Mouse (Mus musculus): ENCODE results near the gene 1810043G02Rik.
"Not testable (repeated sequence)": the region's sequence is repeated elsewhere in the genome, so short reads cannot be mapped to it uniquely, and the experiment has no call there.

1810043G02Rik gene

DNA sequence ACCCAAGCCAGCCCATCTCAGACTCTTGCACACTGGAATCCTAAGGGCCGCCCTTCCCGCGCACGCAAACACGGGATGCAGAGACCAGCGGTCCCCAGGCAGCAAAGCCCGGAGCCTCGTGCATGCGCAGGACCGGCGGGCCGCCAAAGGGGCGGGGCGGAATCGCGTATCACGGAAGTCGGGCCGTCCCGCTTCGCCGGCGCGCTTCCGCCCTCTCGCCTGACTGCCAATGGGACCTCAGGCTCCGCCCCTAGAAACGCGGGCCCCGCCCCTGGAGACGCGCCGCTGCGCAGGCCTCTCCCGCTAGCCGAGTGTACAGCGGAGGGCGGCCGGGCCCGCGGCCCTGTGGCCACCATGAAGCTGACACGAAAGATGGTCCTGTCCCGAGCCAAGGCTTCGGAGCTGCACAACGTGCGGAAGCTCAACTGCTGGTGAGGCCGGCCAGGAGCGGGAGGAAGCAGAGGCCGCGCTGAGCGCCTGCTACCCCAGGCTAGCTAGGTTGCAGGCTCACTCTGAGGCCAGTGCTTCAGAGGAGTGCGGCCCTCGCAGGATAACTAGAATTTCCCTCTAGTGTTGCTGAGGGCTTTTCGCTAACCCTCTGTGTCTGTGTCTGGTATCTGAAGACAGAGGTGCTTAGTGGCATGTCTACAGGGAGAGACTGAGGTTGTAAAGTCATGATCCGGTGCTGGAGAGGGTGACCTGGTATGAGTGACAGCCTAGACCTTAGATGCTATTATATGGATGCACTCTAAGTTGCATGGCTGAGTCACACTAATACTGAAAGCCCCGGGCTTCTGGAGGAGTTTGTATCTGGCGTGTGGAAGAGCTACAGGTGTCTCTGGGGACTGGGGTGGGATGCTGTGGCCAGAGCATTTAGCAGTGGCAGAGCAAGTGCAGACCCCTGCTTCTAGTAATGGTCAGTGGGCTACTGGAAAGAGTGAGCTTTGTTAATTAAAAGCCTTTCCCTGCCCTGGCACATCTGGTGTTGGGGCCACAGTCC is at the start of gene 1810043G02Rik:
Gene 1810043G02Rik (plus strand): TSS at position 174 of the 1,000 bp plus-strand sequence.
- DNase-seq (ENCODE audit: low spot score) = peak; percentile 97

DNA sequence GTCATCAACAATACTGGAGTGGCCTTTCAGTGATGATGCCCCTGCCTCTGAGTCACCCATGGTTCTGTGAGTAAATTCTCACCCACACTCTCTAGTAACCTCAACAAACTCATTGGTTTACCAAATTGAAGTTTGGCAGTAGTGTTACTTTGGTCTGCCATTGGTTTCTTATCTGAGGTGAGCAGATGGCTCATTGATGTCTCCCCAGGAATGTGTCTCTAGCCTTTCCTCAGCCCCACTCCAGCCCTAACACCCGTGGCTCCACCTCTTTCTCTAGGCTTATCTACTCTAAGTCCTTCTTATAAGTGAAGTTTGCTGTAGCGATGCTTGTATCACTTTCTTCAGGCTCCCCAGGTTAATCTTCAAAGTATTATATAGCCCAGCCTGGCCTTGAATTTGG is 38.6 kb upstream of the 1810043G02Rik start:
- DNase-seq (ENCODE audit: low spot score) = no peak

DNA sequence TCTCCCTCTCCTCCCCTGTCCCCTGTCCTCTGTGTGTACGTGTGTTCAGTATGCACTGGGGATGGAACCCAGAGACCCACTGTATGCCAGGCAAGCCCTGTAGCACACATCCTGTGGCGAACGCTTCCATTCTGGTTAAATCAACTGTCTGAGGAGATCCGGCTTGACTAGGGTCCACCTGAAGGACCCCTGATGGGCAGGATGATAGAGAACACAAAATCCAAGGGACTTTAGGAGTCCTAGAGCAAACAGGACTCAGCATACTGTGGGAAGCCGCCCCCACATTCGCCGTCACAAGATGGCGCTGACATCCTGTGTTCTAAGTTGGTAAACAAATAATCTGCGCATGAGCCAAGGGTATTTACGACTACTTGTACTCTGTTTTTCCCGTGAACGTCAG is 27.9 kb upstream of the 1810043G02Rik start:
- DNase-seq (ENCODE audit: low spot score) = not testable (repeated sequence)

DNA sequence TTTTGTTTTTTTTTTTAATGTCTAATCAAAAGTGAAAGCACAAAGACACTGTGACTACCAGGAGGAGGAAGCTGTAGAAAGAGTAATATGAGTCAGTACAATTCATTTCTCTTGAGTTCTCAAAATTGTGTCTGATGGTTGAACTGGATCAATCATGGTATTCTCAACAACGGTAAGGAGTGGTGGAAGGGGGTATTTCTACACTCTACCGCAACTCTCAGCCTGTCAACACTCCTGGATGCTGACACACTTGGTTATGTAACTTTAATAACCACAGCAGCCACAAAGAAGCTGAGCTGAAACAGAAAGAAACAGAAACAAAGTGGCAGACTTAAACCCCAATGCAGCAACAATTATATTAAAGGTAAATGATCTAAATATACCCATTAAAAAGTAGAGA is 15.6 kb upstream of the 1810043G02Rik start:
- DNase-seq (ENCODE audit: low spot score) = no peak

DNA sequence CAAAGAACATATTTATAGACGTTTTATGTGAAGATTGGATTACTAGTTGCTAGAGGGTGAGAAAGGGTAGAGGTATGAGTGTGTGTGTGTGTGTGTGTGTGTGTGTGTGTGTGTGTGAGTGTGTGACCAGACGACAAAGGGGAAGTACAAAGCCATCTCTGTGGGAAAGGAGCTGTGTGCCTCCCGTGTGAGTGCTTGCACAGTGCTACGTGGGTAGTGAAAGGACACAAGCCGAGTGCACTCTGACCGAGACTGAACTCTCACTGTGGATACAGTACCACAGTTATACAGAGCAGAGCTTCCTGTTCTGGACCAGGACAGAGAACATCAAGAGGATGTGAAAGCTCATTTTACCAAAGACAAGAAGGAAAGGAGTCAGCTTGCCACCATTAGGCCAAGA is 14.4 kb upstream of the 1810043G02Rik start:
- DNase-seq (ENCODE audit: low spot score) = no peak

DNA sequence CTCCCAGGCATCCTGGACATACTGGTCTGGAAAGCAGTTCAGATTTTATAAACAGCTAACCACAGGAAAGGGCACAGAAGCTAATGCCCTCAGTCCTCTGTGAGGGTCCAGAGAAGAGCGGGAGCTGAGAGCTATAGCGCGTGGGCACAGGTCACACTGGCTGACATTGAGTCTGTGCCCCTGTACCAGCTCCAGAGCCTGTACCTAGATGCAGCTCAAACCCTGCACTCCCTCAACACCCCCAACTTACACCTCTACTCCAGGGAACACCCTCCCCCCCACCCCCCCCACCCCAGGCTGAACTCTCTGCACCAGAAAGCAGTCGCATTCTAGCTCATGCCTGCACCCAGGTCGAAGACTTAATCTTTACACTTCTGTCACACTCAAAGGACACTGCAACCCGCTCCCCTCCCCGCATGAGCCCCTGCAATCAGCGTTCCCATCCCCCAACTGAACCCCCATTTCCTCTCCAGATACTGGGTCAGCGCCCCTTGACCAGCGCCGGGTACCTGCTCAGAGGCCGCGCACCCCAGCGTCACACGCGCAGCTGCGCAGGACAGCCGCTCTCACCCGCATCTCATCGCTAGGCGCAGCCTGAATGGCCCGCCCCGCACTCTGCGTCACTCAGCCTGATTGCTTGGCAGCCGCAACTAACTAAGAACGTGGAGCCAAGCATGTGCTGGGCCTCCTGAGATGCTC is 8.9 kb upstream of the 1810043G02Rik start:
- no peak for DNase-seq (ENCODE audit: low spot score)

DNA sequence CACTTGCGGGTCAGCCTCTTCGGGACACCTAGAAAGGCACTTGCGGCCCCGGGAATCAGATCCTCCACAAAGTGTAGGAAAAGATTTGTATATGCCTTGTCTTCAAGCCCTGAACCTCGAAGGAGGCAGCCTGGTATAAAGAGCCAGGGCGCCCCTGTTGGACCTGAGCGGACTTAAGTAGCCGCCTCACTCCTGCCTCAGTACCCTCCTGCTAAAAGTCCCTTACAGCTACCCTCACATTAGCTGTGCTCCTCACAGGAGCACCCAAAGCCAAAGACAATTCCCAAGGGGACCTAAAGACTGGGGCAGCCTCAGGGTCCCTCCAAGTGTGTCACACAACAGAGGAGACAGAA is 8.4 kb upstream of the 1810043G02Rik start:
- no peak for DNase-seq (ENCODE audit: low spot score)

DNA sequence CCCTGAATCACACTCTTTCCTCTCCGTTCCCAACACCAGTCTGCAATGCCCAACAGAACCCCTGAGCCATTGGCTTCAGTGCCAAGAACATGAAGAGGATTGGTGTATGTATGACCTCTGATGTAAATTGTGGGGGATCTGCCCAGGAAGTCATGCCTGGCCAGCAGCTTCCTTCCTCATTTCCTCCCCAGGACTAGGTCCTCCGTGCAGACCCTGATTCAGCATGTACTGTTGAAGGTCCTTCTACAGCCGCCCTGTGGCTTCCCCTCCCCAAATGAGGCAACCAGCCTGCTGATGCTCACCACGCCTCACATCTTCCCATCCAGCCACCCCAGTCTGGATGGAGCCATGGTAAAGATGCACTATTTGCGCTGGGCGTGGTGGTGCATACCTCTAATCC is 7.8 kb upstream of the 1810043G02Rik start, which contains the start of gene Trpm2:
Gene Trpm2 (minus strand): TSS at position 83 of the 400 bp plus-strand sequence.
- no peak for DNase-seq (ENCODE audit: low spot score)

DNA sequence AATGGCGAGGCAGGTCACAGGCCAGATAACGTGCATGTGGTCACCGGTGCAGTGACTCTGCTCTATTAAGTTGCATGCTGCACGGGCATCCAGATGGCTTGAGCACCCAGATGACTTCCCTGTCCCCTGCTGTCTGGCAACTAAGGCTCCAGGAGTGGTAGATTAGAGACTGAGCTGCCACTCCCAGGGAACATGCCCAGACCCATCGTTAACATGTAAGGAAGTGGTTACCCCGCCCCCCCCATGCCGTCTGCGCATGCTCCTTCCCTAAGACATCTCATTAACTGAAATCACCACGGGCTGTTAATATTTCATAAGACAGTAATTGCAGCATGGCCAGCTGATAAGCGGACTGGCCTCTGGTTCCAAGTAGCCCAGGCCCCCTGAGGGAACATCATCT is 7.1 kb upstream of the 1810043G02Rik start:
- no peak for DNase-seq (ENCODE audit: low spot score)

DNA sequence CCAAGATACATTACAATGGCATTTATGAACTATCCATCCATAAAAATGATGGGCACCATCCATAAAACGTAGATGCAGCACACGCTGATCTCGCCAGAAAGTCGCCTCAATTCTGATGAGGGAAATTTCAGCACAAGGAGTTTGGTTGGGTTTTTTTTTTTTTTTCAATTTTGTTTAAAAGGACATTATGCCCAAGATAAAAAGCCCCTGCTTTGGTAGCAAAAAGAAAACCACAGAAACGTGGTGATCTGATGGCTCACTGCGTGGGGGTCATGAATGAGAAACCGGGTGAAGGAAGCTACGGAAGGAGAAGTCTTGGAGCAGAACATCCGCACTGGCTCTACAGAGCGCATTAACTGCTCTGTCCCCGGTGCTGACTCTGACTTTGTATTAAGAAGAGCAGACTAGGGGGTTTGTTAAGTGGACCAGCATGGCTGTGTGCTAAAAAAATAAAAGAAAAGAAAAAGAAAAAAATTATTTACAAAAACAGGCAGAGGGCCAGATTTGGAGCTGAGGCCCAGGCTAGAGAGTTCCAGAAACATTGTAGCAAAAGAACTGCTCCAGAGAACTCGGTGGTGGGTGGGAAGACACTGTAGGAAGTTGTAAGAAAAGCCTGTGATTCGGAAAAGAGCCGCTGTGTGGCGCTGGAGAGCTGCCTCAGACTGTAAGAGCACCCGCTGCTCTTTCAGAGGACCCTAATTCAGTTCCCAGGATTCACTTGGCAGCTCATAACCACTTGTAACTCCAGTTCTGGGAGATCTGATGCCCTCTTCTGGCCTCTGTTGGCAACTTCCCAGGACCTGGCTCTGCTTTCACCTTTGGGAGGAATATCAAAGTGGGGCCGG is 6.4 kb upstream of the 1810043G02Rik start:
- DNase-seq (ENCODE audit: low spot score) = no peak

DNA sequence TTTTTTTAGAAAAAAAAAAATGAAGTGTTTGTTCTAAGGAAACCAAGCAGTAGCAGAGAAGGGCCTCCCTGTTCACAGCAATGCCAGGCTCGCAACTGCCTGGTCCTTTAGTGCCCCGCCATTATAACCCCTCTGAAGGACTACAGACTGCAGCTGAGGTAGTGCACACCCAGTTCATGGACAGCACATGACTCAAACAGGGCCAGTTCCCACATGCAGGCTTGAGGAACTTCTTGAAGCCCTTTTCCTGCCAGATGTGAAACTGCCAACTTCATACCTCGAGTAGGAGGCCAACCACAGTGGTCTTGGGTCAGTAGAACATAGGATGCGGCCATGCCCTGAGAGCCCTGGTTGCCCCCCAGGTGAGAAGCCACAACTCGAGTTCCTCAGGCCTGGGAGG is 4.0 kb upstream of the 1810043G02Rik start:
- no peak for DNase-seq (ENCODE audit: low spot score)

DNA sequence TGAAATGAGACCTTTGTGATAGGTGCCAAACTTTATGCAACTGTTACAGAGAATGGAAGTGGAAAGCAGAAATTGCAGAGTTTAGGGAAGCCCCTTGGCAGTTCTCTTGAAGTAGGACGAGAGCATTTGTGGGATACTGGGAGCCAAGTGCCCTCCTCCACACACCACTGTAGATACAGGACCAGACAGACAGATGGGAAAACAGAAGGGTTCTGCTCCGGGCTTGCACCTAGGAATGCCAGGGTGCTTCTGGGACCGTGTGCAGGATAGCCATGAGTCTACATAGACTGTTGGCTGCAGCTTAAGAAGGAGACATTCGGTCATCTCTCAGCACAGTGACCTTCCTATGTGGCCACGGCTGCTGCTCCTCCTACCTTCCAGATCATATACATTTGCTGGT is 3.5 kb upstream of the 1810043G02Rik start:
- DNase-seq (ENCODE audit: low spot score) = no peak

DNA sequence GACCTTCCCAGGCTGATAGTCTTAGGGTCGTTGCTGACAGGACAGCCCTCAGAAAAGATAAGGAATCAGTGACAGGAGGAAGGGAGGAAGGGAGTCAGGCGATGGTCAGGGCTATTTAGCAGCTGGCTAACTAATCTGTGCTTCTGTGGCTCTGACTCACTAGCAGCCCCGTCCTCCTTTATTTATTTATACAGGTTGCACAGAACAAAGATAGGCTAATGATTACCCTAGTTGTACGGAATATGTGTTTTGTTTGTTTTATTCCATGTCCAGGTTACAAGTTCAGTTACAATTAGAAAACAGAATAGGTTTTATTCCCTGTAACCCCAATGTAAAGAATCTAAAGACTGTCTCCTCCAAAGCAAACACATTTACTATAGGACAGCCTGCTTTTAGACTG is 2.7 kb upstream of the 1810043G02Rik start:
- no peak for DNase-seq (ENCODE audit: low spot score)

DNA sequence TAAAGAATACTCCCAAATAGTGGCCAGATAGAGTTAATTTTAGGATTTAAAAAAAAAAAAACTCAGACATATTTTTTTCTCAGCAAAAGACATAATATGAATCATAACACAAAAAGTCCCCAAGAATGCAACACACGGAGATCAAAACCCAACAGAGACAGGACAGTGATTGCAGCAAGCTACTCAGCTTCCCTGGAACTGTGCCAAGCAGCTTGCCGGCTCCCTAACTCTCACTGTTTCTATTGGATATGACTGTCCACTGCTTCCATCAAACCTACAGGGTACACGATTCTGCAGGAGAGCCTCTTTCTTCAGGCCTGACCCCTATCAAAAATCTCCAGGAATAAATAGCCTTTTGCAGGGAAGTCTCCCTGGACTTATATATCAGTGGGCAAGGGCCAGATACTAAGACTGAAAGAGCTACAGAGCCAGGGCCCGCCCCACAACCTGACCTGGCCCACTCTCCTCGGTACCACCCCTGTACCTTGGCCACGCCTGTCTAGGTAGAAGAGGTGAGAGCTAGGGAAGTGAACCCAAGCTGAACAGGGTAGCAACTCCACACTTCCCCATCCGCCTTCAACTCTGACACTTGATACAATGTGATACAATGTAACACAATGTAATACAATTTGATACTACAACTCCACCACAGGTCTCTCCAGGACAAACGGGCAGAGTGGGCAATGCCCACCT is 1.7 kb upstream of the 1810043G02Rik start:
- DNase-seq (ENCODE audit: low spot score) = no peak

DNA sequence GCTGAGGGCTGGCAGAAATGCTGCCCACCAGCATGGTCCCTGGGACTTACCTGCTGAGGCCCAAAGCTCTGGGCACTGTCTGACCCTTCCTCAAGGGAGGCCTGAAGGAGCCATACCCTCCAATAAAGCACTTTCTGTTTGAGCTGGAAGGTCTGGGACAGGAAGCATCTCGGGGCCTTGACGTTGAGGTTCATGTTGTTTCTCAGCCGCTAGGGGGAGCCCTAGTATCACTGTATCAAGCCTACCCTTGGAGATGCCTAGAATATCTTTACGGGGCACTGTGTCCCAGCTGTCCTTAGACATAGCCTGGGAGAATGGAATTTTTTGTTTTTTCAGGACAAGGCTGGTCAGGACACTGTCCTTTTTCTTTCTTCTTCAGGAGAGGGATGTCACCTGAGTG is 6.3 kb downstream of the 1810043G02Rik start:
- peak; percentile 66 for DNase-seq (ENCODE audit: low spot score)

DNA sequence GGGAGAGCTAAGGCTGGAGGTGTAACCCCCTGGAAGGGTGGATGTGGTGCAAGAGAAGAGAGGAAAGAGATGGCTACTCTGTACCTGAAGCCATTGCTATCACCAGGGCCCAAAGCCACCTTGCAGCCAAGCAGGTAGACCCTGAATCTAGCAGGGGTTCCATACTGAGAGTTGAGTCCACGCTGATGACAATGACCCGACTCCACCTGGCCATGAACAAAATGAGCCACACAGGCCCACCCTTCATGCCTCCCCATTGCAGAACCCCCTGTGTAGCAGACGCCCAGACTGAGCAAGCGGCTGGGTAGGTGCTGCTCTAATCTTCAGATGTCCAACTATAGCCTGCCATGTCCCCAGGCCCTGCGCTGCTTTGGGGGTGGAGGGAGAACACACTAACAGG is 7.5 kb downstream of the 1810043G02Rik start:
- DNase-seq (ENCODE audit: low spot score) = no peak

DNA sequence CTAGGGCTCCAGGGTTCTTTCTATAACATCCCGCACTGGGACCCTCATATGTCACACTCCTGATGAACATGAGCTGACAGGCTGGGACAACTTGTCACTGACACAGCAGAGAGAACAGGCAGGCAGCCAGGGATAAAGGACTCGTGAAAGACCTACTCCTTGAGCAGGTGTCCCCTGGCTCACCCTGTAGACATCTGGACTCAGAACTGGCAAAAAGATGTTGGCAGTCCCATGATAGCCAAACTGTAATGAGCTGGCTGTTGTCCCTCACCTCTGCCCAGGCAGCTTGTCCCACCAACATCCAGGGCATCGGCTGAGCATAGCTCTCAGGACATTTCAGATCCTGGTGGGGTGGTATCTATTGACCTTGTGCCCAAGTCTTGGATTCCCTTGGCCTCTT is 17.3 kb downstream of the 1810043G02Rik start:
- no peak for DNase-seq (ENCODE audit: low spot score)

DNA sequence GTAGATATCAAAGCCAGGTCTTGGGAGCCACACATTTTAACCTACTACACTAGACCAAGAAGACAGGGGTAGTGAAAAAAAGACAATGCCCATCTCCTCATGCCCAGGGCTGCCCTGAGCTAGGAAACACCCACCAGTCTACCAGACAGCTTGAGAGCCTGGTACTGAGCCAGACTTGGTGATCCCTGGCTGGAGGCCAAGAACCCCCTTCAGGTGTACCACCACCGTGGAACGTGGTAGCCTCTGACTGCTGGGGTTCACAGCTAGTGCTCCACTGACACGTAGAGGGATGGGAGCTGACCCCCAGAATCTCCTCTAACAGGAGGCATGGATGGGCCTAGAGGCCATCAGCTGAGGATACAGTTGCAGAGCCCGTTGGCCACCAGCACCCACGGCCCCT is 21.9 kb downstream of the 1810043G02Rik start:
- no peak for DNase-seq (ENCODE audit: low spot score)

DNA sequence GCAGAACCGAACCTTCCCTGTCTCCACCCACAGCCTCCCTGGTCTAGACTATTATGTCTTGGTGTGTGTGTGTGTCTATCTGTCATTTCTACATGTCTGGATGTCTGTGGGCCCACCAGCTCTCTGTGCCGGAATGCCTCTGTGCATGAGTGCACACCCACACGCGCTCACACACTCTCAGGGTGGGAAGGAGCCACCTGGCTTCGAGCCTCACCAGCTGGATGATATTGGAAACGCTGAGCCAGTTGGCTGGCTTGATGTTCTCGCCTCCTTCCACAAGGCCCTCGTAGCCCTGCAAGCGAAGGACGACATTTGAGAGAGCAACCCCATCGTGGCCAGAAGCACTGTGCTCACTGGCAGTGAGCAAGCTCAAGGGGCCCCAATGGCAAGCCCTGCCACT is 23.5 kb downstream of the 1810043G02Rik start:
- peak; percentile 85 for DNase-seq (ENCODE audit: low spot score)

DNA sequence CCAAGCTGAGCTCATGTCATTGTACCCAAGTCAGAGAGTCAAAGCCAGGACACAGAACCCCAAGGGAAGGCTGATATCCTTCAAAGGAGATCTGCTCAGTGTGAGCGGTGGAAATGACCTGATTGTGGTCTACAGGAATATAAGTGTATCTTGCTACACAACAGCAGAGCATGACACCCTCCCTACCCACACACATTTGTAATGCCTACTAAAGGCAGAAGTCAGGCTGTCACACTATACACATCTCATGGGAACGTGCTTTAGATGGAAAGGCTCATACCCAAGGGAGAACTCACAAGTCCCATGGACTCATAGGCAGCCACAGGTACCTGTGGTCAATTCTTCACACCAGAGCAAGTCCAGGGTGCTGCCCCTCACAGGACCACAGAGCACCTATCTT is 24.0 kb downstream of the 1810043G02Rik start:
- DNase-seq (ENCODE audit: low spot score) = no peak

DNA sequence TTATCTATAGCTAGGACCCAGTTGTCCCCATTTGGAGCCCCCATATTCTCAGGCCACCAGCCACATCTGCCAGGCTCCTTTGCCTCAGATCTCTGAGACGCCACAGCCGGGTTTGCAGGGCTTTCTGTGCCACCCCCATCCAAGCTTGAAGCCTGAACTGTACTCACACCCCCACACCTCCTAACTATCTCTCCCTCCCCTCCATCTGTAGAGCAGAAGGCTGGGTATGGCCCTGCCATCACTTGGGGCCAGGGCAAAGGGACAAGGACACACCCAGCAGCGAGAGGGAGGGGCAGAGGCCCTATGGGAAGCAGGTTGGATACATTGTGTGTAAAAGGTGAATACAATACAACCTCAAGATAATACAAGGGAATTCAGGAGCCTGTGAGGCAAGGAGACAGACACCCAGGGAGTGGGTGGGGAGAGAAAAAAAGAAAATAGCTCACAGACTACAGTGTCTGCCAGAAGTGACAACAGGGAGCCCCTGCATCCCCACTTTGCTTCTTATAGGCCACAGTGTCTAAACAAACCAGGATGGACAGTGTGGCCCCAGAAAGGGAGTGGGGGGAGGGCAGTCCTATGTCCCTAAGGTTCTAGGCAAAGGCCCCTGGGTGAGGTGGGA is 26.3 kb downstream of the 1810043G02Rik start:
- no peak for DNase-seq (ENCODE audit: low spot score)

All from left cerebral cortex, adult 11 months (tissue).